Mouse (Mus musculus): ENCODE measurements around the gene Sept4.

The Sept4 gene

DNA sequence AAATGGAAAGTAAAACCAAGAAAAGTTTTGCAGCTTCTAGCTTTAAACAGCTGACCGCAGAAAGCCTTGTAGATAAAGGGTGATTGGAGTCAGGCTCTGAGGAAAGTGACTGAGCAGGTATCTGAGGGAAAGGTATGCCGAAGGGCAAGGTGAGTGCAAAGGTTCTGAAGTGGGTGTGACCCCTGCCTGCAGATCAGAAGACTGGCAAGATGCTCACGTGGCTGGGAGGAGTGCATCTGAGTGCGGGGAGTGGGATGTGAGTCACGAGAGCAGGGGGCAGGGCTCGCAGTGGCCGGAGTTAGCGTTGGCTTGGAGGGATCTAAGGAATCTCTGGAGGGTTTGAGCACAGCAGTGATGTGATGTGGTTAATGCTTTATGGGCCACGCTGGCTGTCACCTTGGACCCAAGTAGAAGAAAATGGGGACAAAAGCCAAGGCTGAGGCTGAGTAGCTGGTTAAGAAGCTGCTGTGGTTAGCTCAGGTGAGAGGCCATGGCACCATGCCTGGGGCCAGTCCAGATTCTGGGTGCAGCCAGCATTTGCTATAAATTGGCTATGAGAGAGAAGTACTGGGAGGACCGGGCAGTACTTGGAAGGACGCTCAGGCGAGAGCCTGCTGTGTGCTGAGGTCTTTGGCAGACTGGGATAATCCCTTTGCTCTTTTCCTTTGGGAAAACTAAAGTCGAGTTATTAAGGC lies 30.8 kb downstream of the Sept4 start:
- no peak for DNase-seq (ENCODE audit: low read depth in 1 of 2, low spot score in 2 of 2)

GRCm38 (mm10) chr11:87600322-87600853 lies 31.7 kb downstream of the Sept4 start:
- no peak for DNase-seq (ENCODE audit: low read depth in 1 of 2, low spot score in 2 of 2)

DNA sequence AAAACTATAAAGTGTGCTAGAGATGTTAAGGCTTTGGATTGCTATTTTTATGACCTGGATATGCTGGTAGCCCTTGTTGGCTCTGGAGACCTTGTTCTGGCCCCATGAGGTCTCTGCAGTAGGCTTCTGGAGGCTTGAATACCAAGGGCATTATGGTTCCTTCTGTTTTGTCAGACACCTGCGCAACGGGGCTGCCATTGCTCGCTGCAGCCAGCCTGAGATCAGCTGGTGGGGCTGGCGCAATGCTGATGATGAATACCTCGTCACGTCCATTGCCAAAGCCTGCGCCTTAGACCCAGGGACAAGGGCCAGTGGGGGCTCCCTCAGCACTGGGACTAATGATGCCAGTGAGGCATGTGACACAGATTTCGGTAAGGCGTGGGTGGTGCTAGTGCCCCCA lies 33.5 kb downstream of the Sept4 start:
- no peak for DNase-seq (ENCODE audit: low read depth in 1 of 2, low spot score in 2 of 2)

DNA sequence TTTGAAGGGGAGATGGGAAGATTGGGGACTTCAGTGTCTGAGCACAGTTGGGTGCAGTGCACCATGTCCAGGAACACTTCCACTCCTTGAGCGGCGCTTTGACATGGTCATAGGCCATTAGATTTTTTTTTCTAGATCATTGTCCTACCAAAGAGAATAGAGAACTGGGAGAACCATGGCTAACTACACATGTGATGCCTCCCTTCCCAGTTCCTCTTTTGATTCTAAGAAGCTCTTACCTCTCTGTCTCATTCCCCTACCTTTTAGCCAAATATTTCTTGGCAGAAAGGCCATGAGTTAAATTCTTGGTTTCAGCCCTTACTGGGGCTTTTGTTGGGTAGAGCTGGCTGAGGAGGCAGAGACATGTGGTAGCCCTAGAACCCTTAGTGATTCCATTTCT lies 34.9 kb downstream of the Sept4 start:
- no peak for DNase-seq (ENCODE audit: low read depth in 1 of 2, low spot score in 2 of 2)

- no peak for DNase-seq (ENCODE audit: low read depth in 1 of 2, low spot score in 2 of 2)
Observed at GRCm38 (mm10) chr11:87609264-87609663, 40.6 kb downstream of the Sept4 start.

DNA sequence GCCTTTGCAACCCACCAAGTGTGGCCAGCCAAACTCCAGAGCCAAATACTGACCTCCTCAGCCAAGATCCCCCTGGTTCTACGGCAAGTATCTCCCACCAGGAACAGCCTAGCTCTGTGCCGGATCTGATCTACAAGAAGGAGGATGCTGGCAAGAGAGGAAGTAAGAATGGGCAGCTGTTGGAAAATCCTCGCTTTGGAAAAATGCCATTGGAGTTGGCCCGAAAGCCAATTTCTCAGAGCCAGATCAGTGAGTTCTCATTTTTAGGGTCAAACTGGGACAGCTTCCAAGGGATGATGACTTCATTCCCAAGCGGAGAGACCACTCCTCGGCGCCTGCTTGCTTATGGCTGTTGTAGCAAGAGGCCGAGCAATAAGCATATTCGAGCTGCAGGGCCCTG lies 42.8 kb downstream of the Sept4 start:
- no peak for DNase-seq (ENCODE audit: low read depth in 1 of 2, low spot score in 2 of 2)

GRCm38 (mm10) chr11:87613972-87614371 lies 45.3 kb downstream of the Sept4 start:
- DNase-seq (ENCODE audit: low read depth in 1 of 2, low spot score in 2 of 2) = no peak

DNA sequence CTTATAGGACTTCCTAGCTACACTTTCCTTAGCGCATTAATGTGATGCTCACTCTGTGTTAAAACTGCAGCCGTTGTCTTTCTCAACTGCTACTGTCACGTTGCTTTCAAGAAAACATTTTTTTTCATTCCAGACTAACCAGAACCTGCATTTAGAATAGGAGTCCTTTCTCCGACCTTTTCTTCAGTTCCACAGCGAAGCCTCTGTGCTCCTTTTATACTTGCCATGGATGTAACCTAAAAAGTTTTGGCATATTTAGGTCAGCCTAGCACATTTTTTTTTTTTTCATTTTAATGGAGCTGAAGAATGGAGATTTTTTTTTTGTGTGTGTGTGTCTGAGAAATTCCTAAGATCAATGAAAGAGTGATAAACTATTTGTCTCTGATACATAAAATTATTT lies 46.8 kb downstream of the Sept4 start:
- DNase-seq (ENCODE audit: low read depth in 1 of 2, low spot score in 2 of 2) = no peak

DNA sequence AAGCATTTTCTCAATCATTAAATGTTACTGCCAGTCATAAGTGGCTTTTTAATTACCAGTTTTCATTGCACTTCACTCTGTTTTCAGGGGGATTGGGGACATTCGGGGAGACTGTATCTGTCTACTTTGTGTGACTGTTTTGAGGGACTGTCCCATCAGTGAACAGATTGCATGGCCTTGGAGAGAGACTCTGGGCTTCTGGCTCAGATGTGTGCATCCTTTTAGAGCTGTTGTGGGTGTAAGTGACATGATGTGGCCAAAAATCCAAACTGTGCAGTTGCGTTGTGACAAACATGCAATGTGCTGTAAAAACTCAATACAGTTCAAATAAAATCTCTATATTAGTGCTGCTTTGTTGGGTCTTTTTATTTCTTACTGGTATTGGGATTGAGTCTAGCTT lies 47.2 kb downstream of the Sept4 start:
- no peak for DNase-seq (ENCODE audit: low read depth in 1 of 2, low spot score in 2 of 2)

GRCm38 (mm10) chr11:87616790-87617474 lies 48.2 kb downstream of the Sept4 start, which contains the start of gene Hsf5:
Gene Hsf5 (plus strand): TSS chr11:87617164.
- DNase-seq (ENCODE audit: low read depth in 1 of 2, low spot score in 2 of 2) = no peak

- DNase-seq (ENCODE audit: low read depth in 1 of 2, low spot score in 2 of 2) = no peak
Observed at GRCm38 (mm10) chr11:87617606-87618005, 48.9 kb downstream of the Sept4 start.

GRCm38 (mm10) chr11:87623160-87623559 lies 54.5 kb downstream of the Sept4 start:
- DNase-seq (ENCODE audit: low read depth in 1 of 2, low spot score in 2 of 2) = no peak

GRCm38 (mm10) chr11:87629859-87630258 lies 61.2 kb downstream of the Sept4 start:
- DNase-seq (ENCODE audit: low read depth in 1 of 2, low spot score in 2 of 2) = no peak

DNA sequence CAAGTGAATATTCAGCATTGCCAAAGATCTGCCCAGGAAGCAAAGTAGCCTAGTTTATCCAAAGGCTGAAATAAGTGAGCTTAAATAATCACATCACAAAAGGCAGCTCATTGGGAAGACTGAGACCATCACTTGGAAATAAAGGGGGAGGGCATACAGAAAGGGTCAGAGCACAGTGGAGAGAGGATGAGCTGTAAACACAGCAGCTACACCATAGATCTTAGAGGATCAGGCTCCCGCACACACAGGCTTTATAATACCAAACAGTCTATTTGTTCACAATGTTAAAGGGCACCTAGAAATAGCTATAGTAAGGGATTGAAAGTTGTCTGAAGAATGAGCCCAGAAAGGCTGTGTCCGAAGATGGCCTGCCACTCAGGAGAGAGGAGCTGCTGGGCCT lies 70.1 kb downstream of the Sept4 start:
- no peak for DNase-seq (ENCODE audit: low read depth in 1 of 2, low spot score in 2 of 2)

- DNase-seq (ENCODE audit: low read depth in 1 of 2, low spot score in 2 of 2) = peak; percentile 6 to 7
Observed at GRCm38 (mm10) chr11:87639206-87639605, 70.5 kb downstream of the Sept4 start.
